Mouse (Mus musculus) neural tube, embryonic 11.5 days (tissue): ENCODE measurements around the gene Klhl41. TPM values are rescaled to one million over a fixed set of nuclear protein-coding genes. Genes with fewer than 3 reads are reported as not detected.
A peak's percentile ranks its signal among the peaks of the same experiment; 100 is the strongest.

Source experiments
- ATAC-seq: fragments of 200-750 bp; cut with Nextera tagmentation; 2 replicates; pipeline ENCODE4 v1.8.0; 2017; ENCODE audit warnings: moderate number of reproducible peaks, mild to moderate bottlenecking, moderate TSS enrichment, moderate library complexity; ENCODE audit not compliant: insufficient read depth, low FRiP score, low TSS enrichment
- DNase-seq: peaks from one replicate; pipeline ENCODE4 v3.0.0-alpha.2; 2015; ENCODE audit warnings: low spot score
- H3K27ac ChIP-seq: fragments of 300-500 bp; sonication (generic); 2 replicates; pipeline ENCODE4 v1.5.1; 2014; ENCODE audit warnings: low read depth, mild to moderate bottlenecking, low read length
- H3K27me3 ChIP-seq: fragments of 300-500 bp; sonication (generic); 2 replicates; pipeline ENCODE4 v1.6.1; 2014; ENCODE audit warnings: mild to moderate bottlenecking, low read length, mixed read lengths; ENCODE audit not compliant: control insufficient read depth, insufficient read depth
- H3K36me3 ChIP-seq: fragments of 300-500 bp; sonication (generic); 2 replicates; pipeline ENCODE4 v1.6.1; 2014; ENCODE audit warnings: mild to moderate bottlenecking, low read length, moderate library complexity, mixed read lengths; ENCODE audit not compliant: control insufficient read depth, insufficient read depth
- H3K4me1 ChIP-seq: fragments of 300-500 bp; sonication (generic); 2 replicates; pipeline ENCODE4 v1.6.1; 2014; ENCODE audit warnings: low read length, mixed read lengths; ENCODE audit not compliant: control insufficient read depth, insufficient read depth
- H3K4me2 ChIP-seq: fragments of 300-500 bp; sonication (generic); 2 replicates; pipeline ENCODE4 v1.6.1; 2014; ENCODE audit warnings: low read depth, mild to moderate bottlenecking, moderate library complexity
- H3K4me3 ChIP-seq: fragments of 300-500 bp; sonication (generic); 2 replicates; pipeline ENCODE4 v1.5.1; 2014; ENCODE audit warnings: low read depth, low read length
- H3K9ac ChIP-seq: fragments of 300-500 bp; sonication (generic); 2 replicates; pipeline ENCODE4 v1.6.1; 2014; ENCODE audit warnings: mild to moderate bottlenecking, low read length
- H3K9me3 ChIP-seq: fragments of 300-500 bp; sonication (generic); 2 replicates; pipeline ENCODE4 v1.6.1; 2016; ENCODE audit warnings: low read length; ENCODE audit not compliant: control insufficient read depth
- WGBS: fragments of 180-500 bp; shearing (Covaris S2); extraction: QIAGEN DNeasy Blood & Tissue Kit; methylation state at CpG from one replicate; pipeline ENCODE4 v1.1.7; 2014; 5-methylcytosine and 5-hydroxymethylcytosine counted together
- polyA plus RNA-seq: library from polyadenylated mRNA; unstranded; fragments of >200 nt; fragmentation: Nextera tagmentation; extraction: Ambion mirVana; gene quantifications from 2 replicates; pipeline ENCODE4 v1.2.1, GENCODE M21; 2014

Klhl41 gene
- polyA plus RNA-seq, 1 experiment from 2014 or later = 3.3 TPM

GRCm38 (mm10) chr2:69644968-69645617 is 24.8 kb upstream of the Klhl41 start:
- Histone ChIP-seq H3K27ac (no peak overlapping the region), H3K4me2 (no peak overlapping the region), H3K36me3 (no peaks in the 10 kb centered on the region), H3K4me3 (no peak overlapping the region), H3K9ac (no peak overlapping the region), H3K9me3 (no peaks in the 10 kb centered on the region), H3K4me1 (peaks cover 7% of the 10 kb centered on the region; the same call in 1 of the 2 replicates), H3K27me3 (no peaks in the 10 kb centered on the region)
- DNase-seq (no peak), ATAC-seq (no peak)
- 93% methylated on average over 11 of the region's 11 CpGs for WGBS

- H3K27ac ChIP-seq = no peak within 1 kb of the TSS
Measured at GRCm38 (mm10) chr2:69646726-69647490, 23.0 kb upstream of the Klhl41 start, which contains the start of gene Bbs5. TSS of gene Bbs5 (plus strand) at chr2:69647171.

GRCm38 (mm10) chr2:69649716-69650115 is 20.2 kb upstream of the Klhl41 start:
- DNase-seq (no peak), ATAC-seq (no peak)
- peaks cover 7% of the 10 kb centered on the region; the same call in 1 of the 2 replicates for H3K4me1 ChIP-seq
- WGBS = 91% methylated on average over 5 of the region's 5 CpGs
- H3K9me3 ChIP-seq = no peaks in the 10 kb centered on the region
- H3K4me2 ChIP-seq = no peak overlapping the region
- no peaks in the 10 kb centered on the region for H3K27me3 ChIP-seq
- no peak overlapping the region for H3K27ac ChIP-seq
- H3K36me3 ChIP-seq = no peaks in the 10 kb centered on the region
- no peak overlapping the region for H3K4me3 ChIP-seq
- H3K9ac ChIP-seq = no peak overlapping the region

More at GRCm38 (mm10) chr2:69646726-69647490, 23.0 kb upstream of the Klhl41 start, which contains the start of gene Bbs5:
- Histone ChIP-seq H3K4me1 (peaks cover 7% of the 10 kb centered on the region; the same call in 1 of the 2 replicates), H3K27me3 (no peaks in the 10 kb centered on the region), H3K4me3 (peak within 1 kb of the TSS; percentile 81), H3K4me2 (peak within 1 kb of the TSS; percentile 56), H3K36me3 (no peaks in the 10 kb centered on the region), H3K9me3 (no peaks in the 10 kb centered on the region), H3K9ac (peak within 1 kb of the TSS; percentile 72)
- WGBS = 4% methylated on average over 43 of the region's 43 CpGs
- ATAC-seq (peak; percentile 92), DNase-seq (peak; percentile 91)

- Histone ChIP-seq H3K27ac (no peak overlapping the region), H3K4me1 (no peaks in the 10 kb centered on the region), H3K36me3 (no peaks in the 10 kb centered on the region), H3K27me3 (no peaks in the 10 kb centered on the region), H3K4me3 (no peak overlapping the region), H3K4me2 (no peak overlapping the region), H3K9me3 (no peaks in the 10 kb centered on the region), H3K9ac (no peak overlapping the region)
- ATAC-seq (no peak), DNase-seq (no peak)
- WGBS = 100% methylated on average over 4 of the region's 4 CpGs
Measured at GRCm38 (mm10) chr2:69659326-69659725, 10.6 kb upstream of the Klhl41 start.

- Histone ChIP-seq H3K27ac (no peak overlapping the region), H3K4me2 (no peak overlapping the region), H3K27me3 (no peaks in the 10 kb centered on the region), H3K4me3 (no peak overlapping the region), H3K4me1 (no peaks in the 10 kb centered on the region), H3K36me3 (no peaks in the 10 kb centered on the region), H3K9ac (no peak overlapping the region), H3K9me3 (no peaks in the 10 kb centered on the region)
- no peak for DNase-seq
- WGBS = 88% methylated on average over 13 of the region's 13 CpGs
- no peak for ATAC-seq
Measured at GRCm38 (mm10) chr2:69663827-69664476, 6.0 kb upstream of the Klhl41 start.

- Histone ChIP-seq H3K27me3 (no peaks in the 10 kb centered on the region), H3K9ac (no peak overlapping the region), H3K9me3 (no peaks in the 10 kb centered on the region), H3K27ac (no peak overlapping the region), H3K36me3 (no peaks in the 10 kb centered on the region), H3K4me2 (no peak overlapping the region), H3K4me1 (no peaks in the 10 kb centered on the region), H3K4me3 (no peak overlapping the region)
- DNase-seq = no peak
- whole genome bisulfite sequencing = 94% methylated on average over 4 of the region's 4 CpGs
- no peak for ATAC-seq
Measured at GRCm38 (mm10) chr2:69667656-69668055, 2.3 kb upstream of the Klhl41 start.

GRCm38 (mm10) chr2:69668414-69668813 is 1.5 kb upstream of the Klhl41 start:
- Histone ChIP-seq H3K4me2 (no peak overlapping the region), H3K36me3 (no peaks in the 10 kb centered on the region), H3K27ac (no peak overlapping the region), H3K4me3 (no peak overlapping the region), H3K9ac (no peak overlapping the region), H3K27me3 (no peaks in the 10 kb centered on the region), H3K4me1 (no peaks in the 10 kb centered on the region), H3K9me3 (no peaks in the 10 kb centered on the region)
- ATAC-seq (no peak), DNase-seq (no peak)
- 80% methylated on average over 6 of the region's 6 CpGs for WGBS

- H3K4me2 ChIP-seq = no peak overlapping the region
- H3K27ac ChIP-seq = no peak overlapping the region
- H3K36me3 ChIP-seq = no peaks in the 10 kb centered on the region
- WGBS = 69% methylated on average over 5 of the region's 5 CpGs
- no peaks in the 10 kb centered on the region for H3K4me1 ChIP-seq
- no peaks in the 10 kb centered on the region for H3K27me3 ChIP-seq
- no peak overlapping the region for H3K9ac ChIP-seq
- H3K4me3 ChIP-seq = no peak overlapping the region
- ATAC-seq = no peak
- no peak for DNase-seq
- H3K9me3 ChIP-seq = no peaks in the 10 kb centered on the region
Measured at GRCm38 (mm10) chr2:69673723-69674122, 3.8 kb downstream of the Klhl41 start.
